Mouse (Mus musculus): ENCODE results near the gene Fndc10.

Fndc10 gene

DNA sequence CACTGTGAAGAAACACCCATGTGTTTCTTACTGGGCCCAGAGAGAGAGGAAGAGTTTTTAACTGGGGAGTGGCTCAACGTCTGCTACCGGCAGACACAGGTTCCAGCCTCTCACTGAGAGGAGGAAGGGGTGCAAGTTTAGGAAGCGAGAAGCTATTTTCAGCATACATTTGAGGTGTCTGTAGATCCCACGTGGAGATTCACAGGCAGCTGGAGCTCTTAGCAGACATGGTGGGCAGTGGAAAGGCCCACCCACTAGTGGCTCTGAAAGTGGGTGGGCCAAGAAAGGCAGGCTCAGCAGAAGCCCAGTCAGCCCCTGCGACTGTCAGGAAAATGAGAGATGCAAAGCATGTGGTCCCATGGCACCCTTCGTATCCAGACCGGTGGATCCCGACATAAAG, 44.1 kb downstream of the Fndc10 start:
- DNase-seq = no peak

DNA sequence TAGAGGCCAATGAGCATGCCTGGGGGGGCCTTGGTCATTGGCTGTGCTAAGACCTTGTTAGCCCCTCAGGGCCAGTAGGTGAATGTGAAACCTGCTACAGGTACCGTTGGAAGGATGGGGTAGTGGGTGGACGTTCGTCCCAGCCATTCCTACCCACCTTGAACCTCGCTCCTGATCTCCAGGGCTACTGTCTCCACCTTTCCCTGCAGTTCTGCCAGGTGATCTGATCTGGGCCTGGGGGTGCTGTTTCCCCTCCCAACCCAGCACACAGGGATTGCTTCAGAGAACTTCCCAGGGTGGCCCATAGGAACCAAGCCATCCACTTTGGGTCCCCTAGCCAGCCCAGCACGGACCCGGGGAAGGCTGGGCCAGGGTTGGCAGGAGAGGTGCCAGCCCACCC, 45.0 kb downstream of the Fndc10 start:
- DNase-seq = peak in 1 of 2 experiments; percentile 56

DNA sequence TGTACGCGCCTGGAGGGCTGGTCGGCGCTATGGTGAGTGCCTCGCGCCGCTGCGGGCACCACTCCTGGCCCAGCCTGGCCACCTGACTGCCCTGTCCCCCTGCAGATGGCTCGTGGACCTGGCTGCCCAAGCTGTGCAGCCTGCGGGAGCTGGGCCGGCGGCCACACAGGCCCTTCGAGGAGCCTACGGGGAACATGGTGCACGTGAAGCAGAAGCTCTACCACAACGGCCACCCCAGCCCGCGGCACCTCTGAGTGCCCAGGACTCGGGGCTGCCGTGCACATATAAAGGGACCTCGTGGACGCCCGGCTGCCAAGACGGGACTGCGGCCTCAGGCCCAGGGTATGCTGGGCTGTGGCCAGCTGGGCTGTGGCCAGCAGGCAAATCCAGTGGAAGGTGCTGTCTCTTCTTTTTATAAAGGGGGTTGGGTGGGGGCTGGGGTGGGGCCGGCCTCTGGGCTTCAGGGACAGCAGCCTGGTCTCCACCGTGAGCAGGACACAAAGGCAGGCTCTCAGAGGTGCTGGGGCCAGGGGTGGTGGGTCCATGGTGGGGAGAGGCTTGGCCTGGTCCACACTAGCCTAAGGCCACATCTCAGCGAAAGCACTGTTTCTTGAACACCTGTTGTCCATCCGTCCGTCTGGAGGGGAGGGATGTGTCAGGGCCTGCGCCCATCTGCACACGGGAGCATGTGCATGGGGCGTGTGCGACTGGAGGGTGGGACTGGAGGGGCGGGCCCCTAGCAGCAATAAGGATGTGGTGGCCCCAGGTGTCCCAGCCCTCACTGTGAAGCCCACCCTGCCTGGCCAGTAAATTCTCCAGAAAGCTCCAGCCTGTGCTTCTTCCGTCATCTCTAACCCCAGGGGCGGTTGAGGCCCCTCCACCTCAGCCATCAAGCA, 45.8 kb downstream of the Fndc10 start:
- peak; percentile 80 to 83 for DNase-seq

DNA sequence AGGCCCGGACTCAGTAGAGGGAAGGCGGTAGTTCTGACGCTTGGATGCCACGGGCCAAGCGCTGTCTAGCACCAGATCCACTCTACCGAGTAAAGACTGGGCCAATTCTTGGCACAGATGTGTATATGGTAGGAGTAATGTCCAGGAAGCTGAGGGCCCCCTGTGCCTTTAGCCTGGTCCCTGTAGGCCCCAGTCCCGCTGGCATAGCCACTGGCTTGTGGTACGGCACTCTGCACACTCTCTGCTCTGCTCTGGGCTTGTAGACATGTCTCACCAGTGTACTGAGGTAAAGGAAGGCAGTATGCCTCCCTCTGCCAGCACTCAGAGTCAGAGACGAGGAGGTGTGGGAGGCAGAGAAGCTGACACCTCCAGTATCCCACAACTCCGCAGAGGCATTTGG, 46.5 kb downstream of the Fndc10 start:
- DNase-seq = peak in 1 of 2 experiments; percentile 38

DNA sequence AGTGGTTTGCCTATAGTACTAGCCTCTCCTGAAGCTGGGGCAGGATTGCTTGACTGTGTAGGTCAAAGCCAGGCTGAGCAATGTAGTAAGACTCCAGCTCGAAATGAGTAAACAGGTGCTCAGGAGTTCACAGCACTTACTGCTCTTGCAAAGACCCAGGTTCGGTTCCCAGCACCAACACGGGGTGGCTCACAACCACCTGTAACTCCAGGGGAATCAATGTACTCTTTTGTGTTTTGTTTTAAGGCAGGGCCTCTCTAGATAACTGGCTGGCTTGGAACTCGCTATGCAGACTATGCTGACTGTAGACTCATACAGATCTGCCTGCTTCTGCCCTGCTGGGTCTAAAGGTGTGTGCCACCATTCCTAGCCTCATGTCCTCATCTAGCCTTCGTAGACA, 48.5 kb downstream of the Fndc10 start:
- DNase-seq = no peak

DNA sequence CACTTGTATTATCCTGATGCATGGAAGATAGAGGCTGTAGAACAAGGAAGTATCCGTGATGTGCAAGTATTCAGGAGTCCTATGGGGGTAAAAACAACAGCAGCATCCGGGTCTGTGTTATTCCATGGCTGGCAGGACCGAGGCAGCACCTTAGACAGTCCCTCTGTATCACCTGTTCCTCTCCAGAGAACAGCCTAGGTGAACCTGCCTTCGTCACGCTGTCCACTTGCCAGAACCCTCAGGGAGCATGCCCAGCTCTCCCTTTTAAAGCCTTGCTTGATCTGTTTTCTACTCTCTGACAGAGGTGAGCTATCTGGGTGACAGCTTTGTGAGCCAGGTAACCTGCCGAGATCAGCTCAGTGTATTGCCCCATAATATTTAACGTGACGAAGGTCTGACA, 50.3 kb downstream of the Fndc10 start:
- peak; percentile 49 to 67 for DNase-seq

DNA sequence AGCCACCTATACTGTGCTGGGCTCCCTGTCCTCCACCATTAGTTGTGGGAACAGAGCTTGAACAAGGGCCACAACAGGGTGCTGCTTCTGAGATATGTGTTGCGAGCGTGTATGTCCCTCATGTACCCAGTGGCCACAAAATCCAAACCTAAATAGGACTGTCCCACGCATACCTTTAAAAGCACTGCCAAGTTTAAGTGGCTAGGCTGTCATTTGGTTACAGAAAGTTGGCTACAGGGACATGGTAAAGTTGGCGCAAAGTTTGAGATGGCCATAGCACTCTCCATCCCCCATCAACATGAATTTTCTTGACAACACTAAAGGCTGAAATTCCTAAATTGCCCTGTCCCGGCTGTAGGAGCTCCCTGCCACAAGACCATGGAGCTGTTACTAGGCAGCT, 51.0 kb downstream of the Fndc10 start:
- DNase-seq = no peak
